Mouse (Mus musculus) kidney, postnatal 14 days (tissue): ENCODE results near the gene Trim17.
A peak's percentile ranks its signal among the peaks of the same experiment; 100 is the strongest.
"Not testable (repeated sequence)": the region's sequence is repeated elsewhere in the genome, so short reads cannot be mapped to it uniquely, and the experiment has no call there.

ENCODE experiments used
- DNase-seq: peaks from one replicate; pipeline ENCODE4 v3.0.0; 2022; ENCODE audit warnings: mixed read lengths

Gene Trim17

DNA sequence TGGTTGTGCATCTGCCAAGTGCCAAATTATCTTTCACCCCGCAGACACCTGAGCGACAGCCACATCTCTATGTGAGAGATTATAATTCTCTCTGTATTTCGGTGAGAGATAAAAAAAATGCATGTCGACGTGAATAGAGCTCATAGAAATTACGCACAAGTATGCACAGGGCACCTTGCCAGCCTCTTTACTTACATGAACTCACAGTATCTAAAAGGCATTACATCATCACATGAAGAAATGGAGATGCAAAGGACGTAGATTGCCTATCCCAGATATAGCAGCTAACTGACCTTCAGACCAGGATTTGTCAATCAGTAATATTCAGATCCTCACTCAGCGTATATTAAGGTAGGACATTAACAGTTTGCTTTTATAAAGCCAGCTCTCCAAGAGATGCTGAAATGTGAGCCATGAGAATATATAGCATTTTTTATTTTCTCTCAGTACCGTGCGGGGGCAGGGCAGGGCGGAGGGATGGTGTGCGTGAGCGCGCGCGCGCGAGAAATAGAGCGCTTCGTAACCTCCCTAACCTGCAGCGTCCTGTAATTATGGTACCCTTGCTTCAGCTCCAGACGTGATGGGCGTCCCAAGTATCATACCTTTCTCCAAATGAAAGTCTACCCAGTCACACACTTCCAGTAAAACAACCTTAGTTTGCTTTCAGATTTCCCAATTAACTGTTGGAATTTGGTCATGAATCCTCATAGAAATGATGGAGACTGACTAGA is 6.5 kb upstream of the Trim17 start:
- DNase-seq, result no peak

DNA sequence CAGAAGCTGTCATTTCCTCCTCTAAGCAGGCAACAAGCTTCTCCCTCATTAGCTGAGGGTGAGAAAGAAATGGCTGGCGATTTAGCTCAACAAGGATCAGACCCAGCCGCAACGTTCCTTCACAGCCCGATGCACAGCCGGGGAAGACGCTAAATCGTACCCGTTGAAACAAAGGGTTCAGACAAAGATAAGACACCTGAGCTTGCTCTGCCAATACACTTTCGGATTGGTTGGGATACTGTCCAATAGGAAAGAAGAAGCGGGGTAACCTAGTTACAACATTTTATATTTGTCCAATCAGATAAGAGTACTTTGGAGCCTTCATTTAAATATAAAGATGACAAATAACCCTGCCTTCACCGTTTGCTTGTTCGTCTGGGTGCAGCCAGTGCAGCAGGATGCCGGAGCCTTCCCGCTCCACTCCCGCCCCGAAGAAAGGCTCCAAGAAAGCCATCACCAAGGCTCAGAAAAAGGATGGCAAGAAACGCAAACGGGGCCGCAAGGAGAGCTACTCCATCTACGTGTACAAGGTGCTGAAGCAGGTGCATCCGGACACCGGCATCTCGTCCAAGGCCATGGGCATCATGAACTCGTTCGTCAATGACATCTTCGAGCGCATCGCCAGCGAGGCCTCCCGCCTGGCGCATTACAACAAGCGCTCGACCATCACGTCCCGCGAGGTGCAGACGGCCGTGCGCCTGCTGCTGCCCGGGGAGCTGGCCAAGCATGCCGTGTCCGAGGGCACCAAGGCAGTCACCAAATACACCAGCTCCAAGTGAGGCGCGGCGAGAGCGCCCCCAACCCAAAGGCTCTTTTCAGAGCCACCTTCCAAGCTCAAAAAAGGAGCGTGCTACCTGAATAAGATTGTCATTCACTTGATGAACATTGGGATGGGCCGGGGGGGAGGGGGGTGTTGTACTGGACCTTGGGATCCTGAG is 5.7 kb upstream of the Trim17 start, which contains the start of gene Hist3h2ba:
TSS of gene Hist3h2ba (plus strand) at position 379 of the 938 bp plus-strand sequence.
- DNase-seq, result peak; percentile 72

DNA sequence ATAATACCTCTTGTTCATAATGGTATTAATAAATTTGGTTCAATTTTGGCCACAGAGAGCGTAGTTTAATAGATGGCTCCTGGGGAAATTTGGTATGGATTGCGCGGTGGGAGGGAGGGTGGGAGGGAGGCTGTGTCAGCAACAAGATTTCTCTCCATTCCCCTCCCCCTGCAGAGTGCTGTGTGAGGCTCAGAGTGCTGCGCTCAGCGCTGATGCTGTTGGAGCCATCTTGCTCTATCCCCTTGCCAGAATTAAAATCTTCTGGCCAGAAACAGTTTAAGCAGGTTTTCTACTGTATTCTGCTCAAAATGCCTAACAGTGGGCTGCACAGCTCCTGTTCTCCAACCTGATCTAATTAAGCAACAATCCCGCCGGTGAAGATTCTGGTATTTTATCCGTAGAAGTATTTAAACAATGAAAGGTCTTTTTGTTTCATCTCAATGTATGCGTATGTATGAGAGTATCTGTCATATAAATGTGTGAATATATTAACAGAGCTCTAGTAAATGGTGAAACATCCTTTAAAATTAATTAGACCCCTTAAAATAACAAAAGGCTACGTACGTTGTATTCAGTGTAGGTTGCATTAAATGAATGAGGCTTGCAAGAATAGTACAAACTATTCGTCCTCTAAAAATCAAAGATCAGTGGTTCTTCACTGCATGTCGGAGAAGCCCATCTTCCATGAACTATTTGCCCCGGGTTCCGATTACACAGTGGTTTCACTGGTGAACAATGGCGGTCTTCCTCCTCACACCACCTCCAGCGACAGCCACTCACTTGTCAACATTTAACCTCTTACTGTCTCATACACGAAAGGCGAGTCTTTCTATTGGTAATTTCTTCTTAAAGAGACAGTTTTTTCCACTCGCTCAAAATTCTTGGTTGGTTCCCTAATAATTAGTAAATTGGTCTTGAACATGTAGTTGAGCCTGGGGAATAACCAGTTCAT is 4.7 kb upstream of the Trim17 start:
- no peak for DNase-seq

DNA sequence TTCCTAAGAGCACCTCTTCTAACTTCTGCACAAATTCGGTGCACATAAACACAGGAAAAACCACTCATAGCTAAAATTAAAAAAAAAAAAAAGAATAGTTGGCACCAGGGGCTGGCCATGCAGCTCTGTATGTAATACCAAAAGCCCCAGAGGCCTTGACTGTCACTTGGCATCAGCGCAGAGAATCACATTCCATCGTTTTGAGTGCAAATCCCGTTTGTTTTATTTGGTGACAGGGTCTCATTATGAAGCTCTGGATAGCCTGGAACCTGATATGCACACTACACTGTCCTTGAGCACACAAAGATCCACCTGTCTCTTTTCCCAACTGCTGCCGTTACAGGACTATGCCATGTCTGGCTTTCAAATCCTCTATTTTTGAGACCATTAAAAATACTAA is 3.3 kb upstream of the Trim17 start:
- DNase-seq, result no peak

DNA sequence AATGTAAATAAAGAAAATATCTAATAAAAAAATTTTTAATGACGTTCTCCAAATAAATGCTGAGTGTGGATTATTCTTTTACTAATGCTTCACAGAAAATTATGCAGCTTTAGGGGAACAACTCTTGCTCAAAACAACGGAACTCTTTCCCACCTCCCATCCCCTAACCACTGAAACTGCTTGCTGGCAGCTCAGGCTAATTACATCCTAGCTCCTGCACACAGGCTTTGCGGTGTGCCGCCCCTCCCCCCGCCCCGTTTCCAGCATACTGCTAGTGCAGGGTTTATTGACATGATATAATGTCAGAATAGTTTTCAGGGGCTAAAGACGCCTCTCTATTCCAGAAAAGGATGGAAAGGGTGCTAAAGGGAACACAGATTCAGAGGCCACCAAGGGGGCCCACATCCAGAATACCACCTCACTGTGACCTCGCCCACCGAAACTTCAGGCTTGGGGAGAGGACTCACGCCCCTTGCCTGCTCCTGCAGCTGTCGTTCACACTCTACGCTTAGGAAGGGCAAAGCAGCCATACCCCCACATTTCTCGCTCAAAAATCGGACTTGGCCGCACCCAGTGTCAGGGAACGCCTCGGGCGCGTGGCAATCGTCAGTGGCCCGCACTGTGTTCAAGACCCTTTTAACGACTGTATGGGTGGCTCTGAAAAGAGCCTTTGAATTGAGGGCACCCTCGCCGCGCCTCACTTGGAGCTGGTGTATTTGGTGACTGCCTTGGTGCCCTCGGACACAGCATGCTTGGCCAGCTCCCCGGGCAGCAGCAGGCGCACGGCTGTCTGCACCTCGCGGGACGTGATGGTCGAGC is 925 bp upstream of the Trim17 start:
- peak; percentile 28 for DNase-seq

DNA sequence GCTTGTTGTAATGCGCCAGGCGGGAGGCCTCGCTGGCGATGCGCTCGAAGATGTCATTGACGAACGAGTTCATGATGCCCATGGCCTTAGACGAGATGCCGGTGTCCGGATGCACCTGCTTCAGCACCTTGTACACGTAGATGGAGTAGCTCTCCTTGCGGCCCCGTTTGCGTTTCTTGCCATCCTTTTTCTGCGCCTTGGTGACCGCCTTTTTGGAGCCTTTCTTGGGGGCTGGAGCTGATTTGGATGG is 390 bp upstream of the Trim17 start:
- not testable (repeated sequence) for DNase-seq

DNA sequence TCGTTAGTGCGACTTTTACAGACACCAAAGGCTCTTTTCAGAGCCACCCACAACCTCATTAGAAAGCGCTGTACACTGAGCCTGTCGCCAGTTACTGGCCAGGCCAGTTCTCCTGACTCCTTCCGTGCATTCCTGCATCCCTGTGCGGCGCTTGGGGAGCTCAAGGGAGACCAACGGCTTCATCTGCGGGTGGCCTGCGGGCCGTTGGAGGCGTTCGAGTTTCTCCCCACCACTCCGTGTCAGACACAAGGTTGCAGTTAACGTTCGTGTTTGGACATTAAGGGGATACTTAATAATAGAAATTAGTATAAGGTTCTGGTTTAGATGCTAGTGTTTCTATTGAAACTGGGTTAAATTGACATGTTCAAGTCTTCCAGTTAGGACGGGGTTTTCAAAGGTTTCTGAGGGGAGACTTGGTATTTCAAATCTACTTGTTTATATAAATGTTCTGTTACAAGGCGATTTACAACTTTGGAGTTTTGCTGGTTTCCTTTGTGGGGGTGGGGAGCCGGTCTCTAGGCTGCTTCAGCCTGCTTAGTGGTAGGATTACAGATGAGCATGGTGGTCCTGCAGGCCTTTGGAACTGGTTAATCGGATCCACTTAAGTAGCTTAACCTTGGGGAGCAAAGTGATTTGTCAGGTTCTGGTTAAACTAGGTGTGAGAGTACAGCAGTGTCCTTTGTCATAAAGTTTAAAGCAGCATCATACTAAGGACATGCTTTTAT is 820 bp downstream of the Trim17 start:
- no peak for DNase-seq

DNA sequence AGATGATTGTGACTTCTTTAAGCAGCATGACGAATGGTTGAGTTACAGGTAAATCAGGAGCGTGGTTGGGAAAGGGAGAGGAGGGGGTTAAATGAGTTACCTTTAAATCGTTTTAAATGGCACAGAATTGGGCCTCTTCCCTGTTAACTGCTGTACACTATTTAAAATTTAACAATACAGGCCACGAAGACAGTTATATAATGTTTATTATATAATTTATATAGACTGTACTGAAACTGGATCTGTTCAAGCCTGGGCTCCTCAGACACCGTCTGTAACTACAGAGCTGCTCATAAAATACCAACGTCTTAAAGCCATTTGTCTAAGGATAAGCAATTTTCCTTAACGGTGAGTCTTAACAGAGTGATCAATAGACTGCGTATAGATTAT is 1.4 kb downstream of the Trim17 start:
- DNase-seq, result no peak

DNA sequence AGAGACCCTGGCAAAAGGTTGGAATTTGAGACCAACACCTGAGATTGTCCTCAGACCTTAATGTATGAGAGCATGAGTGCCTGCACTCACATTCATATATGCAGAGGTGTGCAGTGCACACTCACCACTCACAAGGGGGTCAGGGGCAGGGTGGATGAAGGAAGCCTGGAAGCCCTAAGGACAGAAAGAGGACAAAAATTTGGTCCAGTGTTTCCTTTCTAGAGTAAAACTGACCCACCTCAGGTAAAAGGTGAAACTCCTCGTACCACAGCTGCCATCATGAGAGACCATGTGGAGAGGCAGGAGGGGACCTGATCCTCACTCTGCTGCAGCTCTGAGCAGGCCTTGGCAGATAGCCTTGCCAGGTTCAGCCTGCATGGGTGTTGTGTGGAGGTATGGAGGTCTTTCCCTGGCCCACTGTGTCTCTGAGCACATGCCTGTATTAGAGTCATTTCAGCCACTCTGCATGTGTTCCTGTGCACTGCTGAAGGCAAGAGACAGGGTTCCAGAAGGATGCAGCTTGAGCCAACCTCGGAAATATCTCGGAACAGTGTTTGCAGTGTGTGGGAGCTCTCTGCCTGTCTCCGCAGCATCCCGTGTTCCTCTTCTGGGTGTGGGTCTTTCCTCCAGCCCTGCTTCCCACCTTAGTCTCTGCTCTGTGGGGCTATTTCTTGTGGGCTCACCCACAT is 2.9 kb downstream of the Trim17 start:
- no peak for DNase-seq

DNA sequence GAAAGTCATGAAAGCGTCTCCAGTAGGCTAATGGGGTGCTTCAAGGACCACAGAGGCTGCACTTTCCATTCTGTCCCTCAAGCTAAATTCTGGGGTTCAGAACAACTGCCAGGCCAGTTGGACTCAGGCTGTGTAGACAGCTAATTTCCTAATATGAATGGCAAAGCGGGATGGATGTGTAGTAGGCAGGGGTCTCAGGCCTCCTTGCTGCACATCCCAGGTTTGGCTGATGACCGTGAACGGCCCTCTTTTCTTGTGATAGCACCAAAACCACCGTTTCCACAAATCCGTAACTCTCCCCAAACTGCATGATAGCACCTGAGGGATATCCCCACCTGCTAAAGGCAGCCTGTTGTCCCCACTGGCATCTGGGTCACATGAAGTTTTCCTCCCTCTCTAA is 4.1 kb downstream of the Trim17 start:
- DNase-seq, result no peak

DNA sequence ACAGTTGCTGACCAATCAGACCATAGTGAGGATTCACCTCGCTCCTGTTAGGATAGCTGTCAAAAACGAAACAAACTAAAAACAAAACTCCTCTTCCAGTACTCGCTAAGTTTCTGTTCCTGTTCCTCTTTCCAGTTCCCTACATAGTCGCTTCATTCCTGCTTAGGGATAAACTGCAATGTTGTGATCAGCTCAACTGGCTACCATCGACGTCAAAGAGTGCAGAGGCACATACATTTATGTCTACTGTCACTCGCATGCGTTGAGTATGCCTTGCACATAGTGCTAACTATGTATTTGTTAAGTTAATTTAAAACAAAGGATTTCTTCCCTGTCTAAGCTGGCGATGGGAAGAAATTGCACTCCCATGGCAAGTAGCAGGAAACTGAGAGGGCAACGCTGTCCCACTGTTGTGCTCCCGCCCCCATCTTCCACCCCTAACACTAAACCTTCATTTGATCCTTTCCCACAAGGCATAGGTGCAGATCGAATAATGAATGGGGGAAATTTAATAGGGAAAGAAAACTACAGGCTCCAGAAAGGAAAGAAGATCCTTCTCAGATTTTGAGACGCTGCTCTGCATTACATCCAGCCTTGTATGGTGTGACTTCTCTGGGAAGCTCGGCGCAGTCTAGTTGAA is 4.8 kb downstream of the Trim17 start:
- no peak for DNase-seq

DNA sequence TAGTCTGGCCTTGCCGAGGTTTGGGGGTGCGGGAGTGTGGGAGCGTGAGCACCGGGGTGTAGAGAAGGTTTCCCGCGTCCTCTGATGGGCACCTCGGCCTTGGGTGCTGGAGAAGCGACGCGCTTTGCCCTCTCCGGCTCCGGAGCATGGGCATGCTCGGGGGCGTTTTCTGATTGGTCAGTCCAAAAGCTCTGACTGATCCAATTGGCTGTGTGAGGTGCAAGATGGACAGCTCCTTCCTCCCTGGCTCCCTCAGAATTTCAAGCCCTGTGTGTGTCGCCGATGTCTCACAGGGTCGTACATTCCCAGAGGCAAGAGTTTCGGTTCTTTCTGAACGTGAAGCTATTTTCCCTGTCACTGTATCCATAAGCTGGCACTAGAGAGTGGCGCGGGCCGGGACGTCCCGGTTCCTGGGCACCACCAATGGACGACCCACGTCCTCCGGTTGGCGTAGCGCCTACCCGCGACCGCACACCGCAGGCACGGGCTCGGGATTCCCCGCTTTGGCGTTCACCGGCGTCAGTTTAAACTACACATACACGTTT is 5.5 kb downstream of the Trim17 start:
- peak; percentile 90 for DNase-seq

DNA sequence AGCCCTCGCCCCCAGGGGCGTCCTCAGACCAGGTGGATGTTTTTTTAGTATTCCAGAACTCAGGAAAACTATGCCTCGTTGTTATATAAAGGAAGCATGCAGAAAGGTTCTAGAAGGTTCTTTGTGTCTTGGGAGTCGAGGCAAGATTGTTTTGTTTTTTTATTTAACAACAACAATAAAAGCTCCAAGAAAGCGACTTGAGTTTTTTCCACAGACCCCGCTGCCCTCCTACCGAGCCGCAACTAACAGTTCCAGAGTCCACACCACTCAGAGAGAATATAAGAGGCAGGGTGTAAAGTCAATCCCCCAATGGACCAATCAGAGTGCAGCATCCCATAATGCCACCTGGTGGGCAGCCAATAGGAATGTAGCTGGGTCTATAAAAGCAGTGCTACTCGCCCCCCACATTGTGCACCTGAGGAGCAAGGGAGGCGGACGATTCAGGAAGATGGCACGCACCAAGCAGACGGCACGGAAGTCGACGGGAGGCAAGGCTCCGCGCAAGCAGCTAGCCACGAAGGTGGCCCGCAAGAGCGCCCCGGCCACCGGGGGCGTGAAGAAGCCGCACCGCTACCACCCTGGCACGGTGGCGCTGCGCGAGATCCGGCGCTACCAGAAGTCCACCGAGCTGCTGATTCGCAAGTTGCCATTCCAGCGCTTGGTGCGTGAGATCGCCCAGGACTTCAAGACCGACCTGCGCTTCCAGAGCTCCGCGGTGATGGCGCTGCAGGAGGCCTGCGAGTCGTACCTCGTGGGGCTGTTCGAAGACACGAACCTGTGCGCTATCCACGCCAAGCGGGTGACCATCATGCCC is 7.1 kb downstream of the Trim17 start:
- no peak for DNase-seq

DNA sequence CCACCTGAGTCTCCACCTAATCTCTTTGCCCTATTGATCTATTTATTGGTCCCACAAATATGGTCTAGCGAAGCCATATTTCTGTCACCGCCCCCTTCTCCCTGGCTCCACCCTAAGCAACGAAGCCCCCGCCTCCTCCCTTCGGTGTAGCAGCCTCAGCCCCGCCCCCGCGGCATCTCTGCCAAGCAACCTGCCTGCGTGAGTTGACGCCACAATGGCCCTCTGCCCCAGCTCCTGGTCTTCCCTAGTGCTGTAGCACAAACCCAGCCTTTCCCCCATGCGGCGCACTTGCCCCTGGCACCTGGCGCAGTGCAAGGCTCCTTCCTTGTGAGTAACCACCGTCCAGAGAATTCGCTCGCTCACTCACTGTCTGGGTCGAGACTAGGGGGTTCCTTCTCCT is 9.1 kb downstream of the Trim17 start:
- DNase-seq, result peak; percentile 62

DNA sequence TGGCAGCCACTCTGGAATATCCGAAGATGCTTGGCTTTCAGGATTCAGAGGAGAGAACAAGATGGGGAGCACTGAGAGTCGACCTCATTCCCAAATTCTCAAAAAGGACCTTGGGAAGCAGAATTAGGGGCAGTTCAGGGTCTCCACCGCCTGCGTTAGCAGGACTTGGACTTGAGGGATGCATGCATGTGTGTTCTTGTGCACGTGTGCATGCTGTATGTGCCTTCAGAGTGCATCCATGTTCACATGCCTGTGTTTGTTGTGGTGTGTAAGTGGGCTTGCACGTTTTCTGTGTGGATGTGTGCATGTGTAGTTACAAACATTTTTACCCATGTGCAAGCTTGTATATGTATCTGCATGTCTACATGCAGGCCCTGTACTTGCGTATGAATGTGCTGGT is 9.7 kb downstream of the Trim17 start:
- no peak for DNase-seq

DNA sequence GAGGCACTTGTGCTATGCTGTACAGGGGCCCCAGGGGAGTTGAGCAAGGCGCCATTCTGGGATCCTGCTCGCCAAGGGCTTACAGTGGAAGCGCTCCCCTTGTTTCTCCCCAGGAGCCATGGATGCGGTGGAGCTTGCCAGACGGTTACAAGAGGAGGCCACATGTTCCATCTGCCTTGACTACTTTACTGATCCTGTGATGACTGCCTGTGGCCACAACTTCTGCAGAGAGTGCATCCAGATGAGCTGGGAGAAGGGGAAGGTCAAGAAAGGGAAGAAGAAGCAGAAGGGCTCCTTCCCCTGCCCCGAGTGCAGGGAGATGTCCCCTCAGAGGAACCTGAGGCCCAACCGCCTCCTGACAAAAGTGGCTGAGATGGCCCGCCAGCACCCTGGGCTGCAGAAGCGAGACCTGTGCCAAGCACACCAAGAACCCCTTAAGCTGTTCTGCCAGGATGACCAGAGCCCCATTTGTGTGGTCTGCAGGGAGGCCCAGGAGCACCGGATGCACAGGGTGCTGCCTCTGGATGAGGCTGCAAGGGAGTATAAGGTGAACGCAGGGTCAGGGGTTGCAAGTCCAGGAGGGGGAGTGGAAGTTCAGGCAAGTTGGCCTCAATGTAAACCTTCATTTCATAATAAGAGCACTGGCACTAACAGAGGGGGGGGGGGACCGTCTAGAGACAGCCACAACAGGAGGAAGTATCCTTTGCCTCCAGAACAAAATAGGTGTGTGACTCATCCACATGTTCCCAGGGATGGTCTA is 10.7 kb downstream of the Trim17 start:
- no peak for DNase-seq

DNA sequence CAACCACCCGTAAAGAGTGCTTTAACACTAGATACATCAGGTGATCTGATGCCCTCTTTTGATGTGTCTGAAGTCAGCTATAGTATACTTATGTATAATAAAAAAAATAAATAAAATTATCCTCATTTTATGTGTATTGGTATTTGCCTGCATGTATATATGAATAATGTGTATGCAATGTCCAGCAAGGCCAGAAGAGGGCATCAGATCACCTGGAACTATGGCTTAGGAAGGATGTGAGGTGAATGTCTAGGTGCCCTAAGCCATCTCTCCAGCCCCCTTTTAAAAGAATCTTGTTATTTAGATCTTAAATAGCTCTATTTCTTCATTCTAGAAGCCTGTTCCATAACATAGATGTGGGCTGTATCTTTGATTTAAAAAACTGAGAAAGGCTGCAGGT is 12.9 kb downstream of the Trim17 start:
- peak; percentile 45 for DNase-seq

DNA sequence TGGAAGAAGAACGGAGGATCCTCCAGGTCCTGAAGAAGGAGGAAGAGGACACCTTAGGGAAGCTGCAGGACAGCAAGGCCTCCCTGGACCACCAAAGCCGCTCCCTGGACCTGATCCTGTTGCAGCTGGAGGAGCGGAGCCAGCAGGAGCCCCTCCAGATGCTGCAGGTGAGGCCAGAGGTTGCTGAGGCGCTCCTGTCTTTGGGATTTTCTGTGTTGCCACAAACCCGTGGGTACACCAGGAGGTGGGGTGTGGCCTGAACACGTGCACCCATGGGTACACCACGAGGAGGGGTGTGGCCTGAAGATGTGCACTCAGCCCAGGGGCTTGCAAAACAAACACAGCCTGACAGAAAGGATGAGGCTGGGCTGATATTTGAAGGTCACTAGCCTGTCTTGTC is 14.1 kb downstream of the Trim17 start:
- DNase-seq, result no peak
